Mouse (Mus musculus) bone marrow, adult 2 months (tissue): Measurements from ENCODE around the gene Armc7.
"Not testable (repeated sequence)": the region's sequence is repeated elsewhere in the genome, so short reads cannot be mapped to it uniquely, and the experiment has no call there.

Experiments used
- CTCF ChIP-seq: fragments of 200-500 bp; IDR thresholded peaks from 2 replicates; pipeline ENCODE4 v1.5.1; 2011; ENCODE audit warnings: low read length, control low read depth; ENCODE audit not compliant: control insufficient read depth, insufficient read depth
- POLR2A ChIP-seq: fragments of 200-500 bp; IDR thresholded peaks from 2 replicates; pipeline ENCODE4 v1.6.1; 2011; ENCODE audit warnings: low read depth, mild to moderate bottlenecking, control low read depth, low read length, borderline replicate concordance; ENCODE audit not compliant: control insufficient read depth

DNA sequence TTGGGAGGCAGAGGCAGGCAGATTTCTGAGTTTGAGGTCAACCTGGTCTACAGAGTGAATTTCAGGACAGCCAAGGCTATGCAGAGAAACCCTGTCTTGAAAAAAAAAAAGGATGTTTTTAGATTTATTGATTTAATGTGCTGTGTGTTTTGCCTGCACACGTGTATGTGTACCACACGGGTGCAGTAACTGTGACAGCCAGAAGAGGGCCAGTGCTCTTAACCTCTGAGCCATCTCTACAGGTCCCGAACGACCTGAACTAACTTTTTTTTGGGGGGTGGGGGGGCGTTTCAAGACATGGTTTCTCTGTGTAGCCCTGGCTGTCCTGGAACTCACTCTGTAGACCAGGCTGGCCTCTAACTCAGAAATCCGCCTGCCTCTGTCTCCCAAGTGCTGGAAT lies 20.6 kb upstream of the Armc7 start:
- not testable (repeated sequence) for TF ChIP-seq CTCF, POLR2A
